In genomic region chr11:79398336-79398735, GRCm38 (mm10) we compare ENCODE assay signal across 9 mouse cellular contexts. TPM values are rescaled to one million over a fixed set of nuclear protein-coding genes. Genes with fewer than 3 reads are reported as not detected.
DNase-seq lines count a peak whose midpoint lies in the region; ATAC-seq and TF ChIP-seq lines count a peak whose summit lies in the region.
"Had no signal": no experiment of that assay in that cellular context is flagged by ENCODE, and none has a peak within 500 bp of the region (broad histone marks: within the 10 kb centered on the region; RNA-seq: fewer than 3 reads in every experiment).

No protein-coding gene starts in this region.

- H3K36me3 ChIP-seq in kidney, embryonic 14.5 days (ENCODE audit: control insufficient read depth, insufficient read depth, low read length): peaks cover 41% of the 10 kb centered on the region; the same call in 1 of the 2 replicates

- H3K27me3 ChIP-seq in kidney, embryonic 14.5 days (ENCODE audit: control insufficient read depth, insufficient read depth, low read length): no peaks in the 10 kb centered on the region

- H3K4me2 ChIP-seq in kidney, embryonic 14.5 days (replicated peaks; ENCODE audit: low read depth, low read length): no peak overlapping the region

- WGBS in kidney, embryonic 14.5 days: 71% methylated on average over 3 of the region's 3 CpGs

- TF ChIP-seq CTCF in embryonic fibroblast, embryonic 13.5 days (IDR thresholded peaks at IDR 0.05; ENCODE audit: borderline replicate concordance, insufficient read depth, low read length): peak; percentile 63

- TF ChIP-seq POLR2A in embryonic fibroblast, embryonic 13.5 days (IDR thresholded peaks at IDR 0.05; ENCODE audit: low read depth, low read length): no peak

- ATAC-seq in kidney, embryonic 14.5 days (ENCODE audit: low FRiP score, low TSS enrichment): no peak
- peak; percentile 83 to 84 for ATAC-seq in hematopoietic stem cell, adult 5-6 weeks (replicated peaks in 1 of 2; ENCODE audit: insufficient read depth in 1 of 2, low FRiP score in 2 of 2, low TSS enrichment in 1 of 2, low read depth in 1 of 2, poor library complexity in 2 of 2, severe bottlenecking in 2 of 2)

- no peaks in the 10 kb centered on the region for H3K9me3 ChIP-seq in kidney, embryonic 14.5 days (ENCODE audit: control insufficient read depth, low read length)

- H3K9ac ChIP-seq in kidney, embryonic 14.5 days (ENCODE audit: low read depth, low read length): no peak overlapping the region

- peak; percentile 66 for DNase-seq in kidney, adult 11 months
- DNase-seq in adrenal gland, postnatal 4 days (ENCODE audit: low spot score in 2 of 2): peak; percentile 75 to 82
- peak; percentile 18 to 92 for DNase-seq in left cerebral cortex, adult 9 months (ENCODE audit: low spot score in 2 of 2)
- peak; percentile 72 to 82 for DNase-seq in natural killer cell, adult 2 months (ENCODE audit: low spot score in 2 of 2)
- DNase-seq in testis, postnatal 10 days (ENCODE audit: low spot score): peak; percentile 95

- no peak overlapping the region for H3K27ac ChIP-seq in kidney, embryonic 14.5 days (ENCODE audit: low read depth, low read length)
- no peak overlapping the region for H3K27ac ChIP-seq in embryonic fibroblast, embryonic 13.5 days (ENCODE audit: insufficient read depth, low read length)

- H3K4me3 ChIP-seq in kidney, embryonic 14.5 days (ENCODE audit: low read length): no peak overlapping the region
- no peak overlapping the region for H3K4me3 ChIP-seq in embryonic fibroblast, embryonic 13.5 days (ENCODE audit: insufficient read depth, low read length)
- H3K4me3 ChIP-seq: erythroblast, embryonic 14.5 days had no signal

- H3K4me1 ChIP-seq in kidney, embryonic 14.5 days (ENCODE audit: control insufficient read depth, insufficient read depth, low read length): no peaks in the 10 kb centered on the region
- H3K4me1 ChIP-seq in embryonic fibroblast, embryonic 13.5 days (ENCODE audit: control insufficient read depth, insufficient read depth, low read length): no peaks in the 10 kb centered on the region

RNA-seq across cellular contexts. Expression of gene Nf1, which starts 58.8 kb away (rescaled TPM):
- 14.5 and 14.8 TPM in 2 replicates for polyA plus RNA-seq in kidney, embryonic 14.5 days (2014; fragmentation: Nextera tagmentation; extraction: Ambion mirVana)
- total RNA-seq in adrenal gland, postnatal 4 days (2021): 10 to 100 TPM; 74.9 to 76.1 TPM
- polyA plus RNA-seq in embryonic fibroblast, embryonic 13.5 days (2011; ENCODE audit: insufficient read length, low read depth, missing spikeins): 56.3 and 65.2 TPM in 2 replicates
- total RNA-seq in hematopoietic stem cell, adult 5-6 weeks (2017): 9.9 and 17.6 TPM in 2 replicates
